Mouse (Mus musculus) kidney, adult 2 months (tissue): ENCODE results near the gene Pdss2. TPM values are rescaled to one million over a fixed set of nuclear protein-coding genes. Genes with fewer than 3 reads are reported as not detected.

ENCODE experiments used
- DNase-seq: peaks from one replicate; pipeline ENCODE4 v3.0.0; 2021
- H3K27ac ChIP-seq: fragments of 200-500 bp; 2 replicates; pipeline ENCODE4 v1.5.1; 2012; ENCODE audit warnings: low read depth, low read length, control low read depth, inconsistent platforms; ENCODE audit not compliant: insufficient read depth
- H3K27me3 ChIP-seq: fragments of 200-500 bp; replicated peaks from 2 replicates; pipeline ENCODE4 v1.6.1; 2012; ENCODE audit warnings: mild to moderate bottlenecking, moderate library complexity, low read length, inconsistent platforms; ENCODE audit not compliant: control insufficient read depth, insufficient read depth
- H3K36me3 ChIP-seq: fragments of 200-500 bp; 2 replicates; pipeline ENCODE4 v1.6.1; 2012; ENCODE audit warnings: mild to moderate bottlenecking, moderate library complexity, low read length, inconsistent platforms; ENCODE audit not compliant: control insufficient read depth, insufficient read depth
- H3K4me1 ChIP-seq: fragments of 200-500 bp; 2 replicates; pipeline ENCODE4 v1.6.1; 2011; ENCODE audit warnings: low read length; ENCODE audit not compliant: control insufficient read depth, insufficient read depth
- H3K4me3 ChIP-seq: fragments of 200-500 bp; 2 replicates; pipeline ENCODE4 v1.5.1; 2011; ENCODE audit warnings: mild to moderate bottlenecking, low read depth, low read length, control low read depth; ENCODE audit not compliant: insufficient read depth
- CTCF ChIP-seq: fragments of 200-500 bp; conservative IDR thresholded peaks from 2 replicates; pipeline ENCODE4 v1.5.1; 2011; ENCODE audit warnings: low read depth, mild to moderate bottlenecking, control low read depth, low read length, moderate library complexity, mixed read lengths; ENCODE audit not compliant: insufficient read depth, insufficient read length
- POLR2A ChIP-seq: fragments of 200-500 bp; IDR thresholded peaks from one replicate; pipeline ENCODE4 v1.6.1; 2011; ENCODE audit warnings: low read depth, low read length, control low read depth
- WGBS: fragments of 180-500 bp; shearing (Covaris S2); methylation state at CpG from one replicate; pipeline ENCODE4 v1.1.7; 2018; 5-methylcytosine and 5-hydroxymethylcytosine counted together
- polyA plus RNA-seq: library from polyadenylated mRNA; depleted of rRNA; stranded (reverse); fragments of >200 nt; gene quantifications from 2 replicates; pipeline ENCODE4 v1.2.3, GENCODE M21; 2012

The Pdss2 gene
- polyA plus RNA-seq, 1 experiment = 16.8 TPM

GRCm38 (mm10) chr10:43363431-43363851 is 142.2 kb downstream of the Pdss2 start:
- Histone ChIP-seq H3K36me3 (no peaks in the 10 kb centered on the region), H3K27me3 (no peaks in the 10 kb centered on the region), H3K27ac (no peak overlapping the region), H3K4me1 (peaks cover 19% of the 10 kb centered on the region), H3K4me3 (no peak overlapping the region)
- DNase-seq = peak; percentile 89
- WGBS = 80% methylated on average over 5 of the region's 5 CpGs
- TF ChIP-seq CTCF (no peak), POLR2A (no peak)

GRCm38 (mm10) chr10:43365909-43366308 is 144.6 kb downstream of the Pdss2 start:
- Histone ChIP-seq H3K4me1 (peaks cover 16% of the 10 kb centered on the region), H3K36me3 (no peaks in the 10 kb centered on the region), H3K27me3 (no peaks in the 10 kb centered on the region), H3K4me3 (no peak overlapping the region), H3K27ac (no peak overlapping the region)
- DNase-seq = no peak
- TF ChIP-seq CTCF (no peak), POLR2A (no peak)
- 96% methylated on average over 4 of the region's 4 CpGs for WGBS

GRCm38 (mm10) chr10:43368611-43369010 is 147.3 kb downstream of the Pdss2 start:
- no peak overlapping the region for H3K27ac ChIP-seq
- no peaks in the 10 kb centered on the region for H3K36me3 ChIP-seq
- H3K4me1 ChIP-seq = peaks cover 15% of the 10 kb centered on the region
- no peak for TF ChIP-seq POLR2A
- no peak for TF ChIP-seq CTCF
- no peaks in the 10 kb centered on the region for H3K27me3 ChIP-seq
- WGBS = 97% methylated on average over 5 of the region's 5 CpGs
- no peak overlapping the region for H3K4me3 ChIP-seq
- no peak for DNase-seq

GRCm38 (mm10) chr10:43372315-43372714 is 151.0 kb downstream of the Pdss2 start:
- H3K27me3 ChIP-seq = no peaks in the 10 kb centered on the region
- H3K4me3 ChIP-seq = no peak overlapping the region
- TF ChIP-seq POLR2A = no peak
- no peak for TF ChIP-seq CTCF
- 35% methylated on average over 7 of the region's 7 CpGs for WGBS
- H3K36me3 ChIP-seq = no peaks in the 10 kb centered on the region
- H3K4me1 ChIP-seq = peaks cover 2% of the 10 kb centered on the region; the same call in 1 of the 2 replicates
- no peak overlapping the region for H3K27ac ChIP-seq
- DNase-seq = peak; percentile 78

- Histone ChIP-seq H3K4me3 (no peak overlapping the region), H3K4me1 (peaks cover 2% of the 10 kb centered on the region; the same call in 1 of the 2 replicates), H3K27me3 (no peaks in the 10 kb centered on the region), H3K36me3 (no peaks in the 10 kb centered on the region), H3K27ac (no peak overlapping the region)
- DNase-seq = no peak
- WGBS = 76% methylated on average over 9 of the region's 9 CpGs
- TF ChIP-seq POLR2A (no peak), CTCF (no peak)
These were observed 151.7 kb downstream of the Pdss2 start for GRCm38 (mm10) chr10:43373035-43373434.

GRCm38 (mm10) chr10:43373666-43374065 is 152.4 kb downstream of the Pdss2 start:
- peak; percentile 27 for DNase-seq
- Histone ChIP-seq H3K4me3 (no peak overlapping the region), H3K36me3 (no peaks in the 10 kb centered on the region), H3K4me1 (peaks cover 2% of the 10 kb centered on the region; the same call in 1 of the 2 replicates), H3K27ac (no peak overlapping the region), H3K27me3 (no peaks in the 10 kb centered on the region)
- TF ChIP-seq CTCF (no peak), POLR2A (no peak)
- 73% methylated on average over 12 of the region's 12 CpGs for WGBS

- WGBS = 81% methylated on average over 4 of the region's 4 CpGs
- Histone ChIP-seq H3K4me3 (no peak overlapping the region), H3K27me3 (no peaks in the 10 kb centered on the region), H3K36me3 (no peaks in the 10 kb centered on the region), H3K27ac (no peak overlapping the region), H3K4me1 (peaks cover 6% of the 10 kb centered on the region; the same call in 1 of the 2 replicates)
- TF ChIP-seq POLR2A (no peak), CTCF (no peak)
- DNase-seq = no peak
These were observed 154.0 kb downstream of the Pdss2 start for GRCm38 (mm10) chr10:43375286-43375685.

- Histone ChIP-seq H3K27me3 (no peaks in the 10 kb centered on the region), H3K4me3 (no peak overlapping the region), H3K4me1 (peaks cover 6% of the 10 kb centered on the region; the same call in 1 of the 2 replicates), H3K36me3 (no peaks in the 10 kb centered on the region), H3K27ac (no peak overlapping the region)
- no peak for DNase-seq
- TF ChIP-seq CTCF (no peak), POLR2A (no peak)
- WGBS = 87% methylated on average over 8 of the region's 8 CpGs
These were observed 155.5 kb downstream of the Pdss2 start for GRCm38 (mm10) chr10:43376749-43377148.
